Mouse (Mus musculus): ENCODE data around the gene Abcc2. TPM values are rescaled to one million over a fixed set of nuclear protein-coding genes. Genes with fewer than 3 reads are reported as not detected.

Abcc2 gene
- total RNA-seq, 2 experiments from 2014 or later, result not detected

DNA sequence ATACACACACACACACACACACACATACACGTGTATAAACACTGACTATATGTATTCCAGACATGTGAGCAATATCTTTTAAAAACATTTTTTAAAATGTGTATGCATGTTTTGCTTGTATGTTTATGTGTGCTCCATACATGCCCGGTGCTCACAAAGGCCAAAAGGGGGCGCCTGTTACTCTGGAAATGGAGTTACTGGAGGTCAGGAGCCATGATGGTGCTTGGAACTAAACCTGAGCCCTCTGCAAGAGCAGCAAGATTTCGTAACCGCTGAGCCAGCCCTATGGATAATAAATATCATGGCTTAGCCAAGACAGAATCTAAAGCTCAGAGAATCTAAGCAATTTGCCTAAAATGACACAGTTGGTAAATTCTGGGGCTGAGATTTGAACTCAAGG, 105.2 kb downstream of the Abcc2 start:
- ATAC-seq (replicated peaks; ENCODE audit: low FRiP score, poor library complexity, severe bottlenecking), result no peak

- ATAC-seq (replicated peaks; ENCODE audit: low FRiP score, poor library complexity, severe bottlenecking), result no peak
Observed at GRCm38 (mm10) chr19:43887725-43888124, 105.7 kb downstream of the Abcc2 start.

Other genes starting within 250 kb of the Abcc2 start
- 1.3 TPM in 1 of 2 replicates, not detected in the other for gene Nkx2-3, start 169.9 kb upstream of the Abcc2 start, total RNA-seq (2015; ENCODE audit: low replicate concordance)
- not detected in 2 replicates for gene Nkx2-3, start 169.9 kb upstream of the Abcc2 start, total RNA-seq (2017; ENCODE audit: low replicate concordance)
- gene Slc25a28, start 107.3 kb upstream of the Abcc2 start, total RNA-seq (2015; ENCODE audit: low replicate concordance), result 16.3 and 25.9 TPM in 2 replicates
- gene Slc25a28, start 107.3 kb upstream of the Abcc2 start, total RNA-seq (2017; ENCODE audit: low replicate concordance), result 8.5 and 17.5 TPM in 2 replicates
- 3.8 and 5.4 TPM in 2 replicates for gene Entpd7, start 92.5 kb upstream of the Abcc2 start, total RNA-seq (2015; ENCODE audit: low replicate concordance)
- 0.38 and 1.5 TPM in 2 replicates for gene Entpd7, start 92.5 kb upstream of the Abcc2 start, total RNA-seq (2017; ENCODE audit: low replicate concordance)
- gene Cutc, start 29.2 kb upstream of the Abcc2 start, total RNA-seq (2015; ENCODE audit: low replicate concordance), result 5.0 and 10.8 TPM in 2 replicates
- gene Cutc, start 29.2 kb upstream of the Abcc2 start, total RNA-seq (2017; ENCODE audit: low replicate concordance), result 1.8 TPM in 1 of 2 replicates, not detected in the other
- gene Cox15, start 29.2 kb upstream of the Abcc2 start, total RNA-seq (2015; ENCODE audit: low replicate concordance), result 2.2 and 2.5 TPM in 2 replicates
- gene Cox15, start 29.2 kb upstream of the Abcc2 start, total RNA-seq (2017; ENCODE audit: low replicate concordance), result 6.2 and 13.8 TPM in 2 replicates
- gene Dnmbp, start 158.0 kb downstream of the Abcc2 start, total RNA-seq (2015; ENCODE audit: low replicate concordance), result 2.5 and 5.0 TPM in 2 replicates
- gene Dnmbp, start 158.0 kb downstream of the Abcc2 start, total RNA-seq (2017; ENCODE audit: low replicate concordance), result 1.5 and 2.3 TPM in 2 replicates
- gene Cpn1, start 204.4 kb downstream of the Abcc2 start, total RNA-seq (2015; ENCODE audit: low replicate concordance), result not detected in 2 replicates
- not detected in 2 replicates for gene Cpn1, start 204.4 kb downstream of the Abcc2 start, total RNA-seq (2017; ENCODE audit: low replicate concordance)
- gene Cyp2c23, start 247.0 kb downstream of the Abcc2 start, total RNA-seq (2015; ENCODE audit: low replicate concordance), result not detected in 2 replicates
- not detected in 2 replicates for gene Cyp2c23, start 247.0 kb downstream of the Abcc2 start, total RNA-seq (2017; ENCODE audit: low replicate concordance)

Data from erythroid progenitor cell, adult 5-6 weeks (primary cell).